Mouse (Mus musculus) megakaryocyte, embryonic 14.5 days (primary cell): ENCODE data around the gene Celsr2. TPM values are rescaled to one million over a fixed set of nuclear protein-coding genes. Genes with fewer than 3 reads are reported as not detected.
A peak's percentile ranks its signal among the peaks of the same experiment; 100 is the strongest.

ENCODE experiments used
- H3K27me3 ChIP-seq: replicated peaks from 2 replicates; pipeline ENCODE3; 2012; ENCODE audit warnings: inconsistent platforms
- H3K36me3 ChIP-seq: replicated peaks from 2 replicates; pipeline ENCODE3; 2012; ENCODE audit warnings: low read length, inconsistent platforms, mixed read lengths
- H3K4me1 ChIP-seq: 2 replicates; pipeline ENCODE4 v1.6.1; 2012; ENCODE audit warnings: inconsistent platforms
- H3K4me3 ChIP-seq: replicated peaks from 2 replicates; pipeline ENCODE3; 2012; ENCODE audit warnings: moderate library complexity, mild to moderate bottlenecking, inconsistent platforms
- H3K9me3 ChIP-seq: 2 replicates; pipeline ENCODE4 v1.6.1; 2012; ENCODE audit warnings: inconsistent platforms
- FLI1 ChIP-seq: IDR thresholded peaks from 2 replicates; pipeline ENCODE4 v1.6.1; 2012; ENCODE audit warnings: low read length, inconsistent platforms, mixed read lengths
- GATA1 ChIP-seq: IDR thresholded peaks from 3 replicates; pipeline ENCODE4 v1.6.1; 2012; ENCODE audit warnings: mixed read lengths, low read length, inconsistent platforms, borderline replicate concordance
- polyA plus RNA-seq: library from polyadenylated mRNA; stranded (reverse); fragments of >175 nt; gene quantifications from 2 replicates; pipeline ENCODE4 v1.2.3, GENCODE M21; 2012; ENCODE audit warnings: low replicate concordance; ENCODE audit not compliant: insufficient read depth

Celsr2 gene
- polyA plus RNA-seq, 1 experiment = 7.8 TPM

DNA sequence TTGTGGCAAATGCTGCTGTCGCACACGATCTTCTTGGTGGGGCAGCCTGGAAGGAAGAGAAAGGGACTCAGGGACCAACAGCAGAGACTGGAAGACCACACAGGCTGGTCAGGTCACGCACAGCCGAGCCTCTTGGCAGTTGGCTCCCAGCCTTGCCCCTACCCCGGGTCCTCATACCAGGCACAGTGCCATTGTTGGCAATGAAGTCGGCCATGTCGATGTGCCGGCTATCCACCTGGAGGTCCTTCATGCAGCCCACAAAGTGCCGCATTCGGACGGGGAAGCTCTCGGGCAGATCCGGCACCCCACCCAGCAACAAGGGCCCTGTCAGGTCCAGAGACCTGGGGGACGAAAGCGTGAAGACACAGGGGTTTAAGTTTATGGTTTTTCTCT lies 12.8 kb downstream of the Celsr2 start:
- no peak overlapping the region for H3K4me3 ChIP-seq
- peaks cover 75% of the 10 kb centered on the region for H3K27me3 ChIP-seq
- no peaks in the 10 kb centered on the region for H3K36me3 ChIP-seq
- H3K9me3 ChIP-seq = peaks cover 5% of the 10 kb centered on the region; the same call in 1 of the 2 replicates
- H3K4me1 ChIP-seq = peaks cover 27% of the 10 kb centered on the region
- no peak for TF ChIP-seq FLI1

DNA sequence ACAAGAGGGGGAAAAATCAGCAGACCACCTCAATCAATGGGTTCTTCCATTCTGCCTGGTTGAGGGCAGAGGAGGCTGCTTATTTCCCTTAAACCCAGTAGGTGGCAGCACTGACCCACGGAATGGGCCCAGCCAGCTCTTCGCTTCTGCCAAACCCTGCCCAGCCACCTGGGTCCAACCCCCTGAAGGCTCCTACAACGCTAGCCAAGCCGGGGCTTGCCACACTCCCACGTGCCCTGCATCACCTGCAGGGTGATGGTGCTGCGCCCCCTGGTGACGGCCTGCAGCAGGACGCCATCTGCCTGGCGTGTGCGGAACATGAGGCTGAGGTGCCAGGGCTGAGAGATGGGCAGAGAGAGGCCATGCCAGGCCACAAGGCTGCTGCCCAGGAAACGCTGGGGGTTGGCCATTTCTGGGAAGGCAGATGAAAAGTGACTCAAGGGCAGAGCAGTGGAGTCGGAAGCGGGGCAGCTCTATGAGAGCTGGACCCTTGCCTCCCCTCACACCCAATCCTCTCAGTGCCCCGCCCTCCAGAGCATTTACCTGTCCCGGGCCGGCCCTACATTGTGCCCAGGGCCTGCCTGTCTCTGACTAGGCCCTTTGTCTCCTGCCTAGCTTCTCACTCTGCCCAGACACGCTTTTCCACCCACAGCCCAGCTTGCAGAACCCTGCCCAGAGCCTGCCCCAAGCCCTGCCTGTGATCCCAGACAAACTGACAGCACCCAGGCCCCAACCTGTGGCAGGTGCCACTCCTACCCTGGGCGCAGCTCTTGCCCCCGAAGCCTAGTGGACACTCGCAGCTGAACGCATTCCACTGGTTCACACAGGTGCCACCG lies 13.4 kb downstream of the Celsr2 start:
- Histone ChIP-seq H3K4me1 (peaks cover 33% of the 10 kb centered on the region), H3K9me3 (peaks cover 10% of the 10 kb centered on the region; the same call in 1 of the 2 replicates), H3K36me3 (no peaks in the 10 kb centered on the region), H3K27me3 (peaks cover 71% of the 10 kb centered on the region), H3K4me3 (peak overlapping the region; percentile 87)
- TF ChIP-seq FLI1 (no peak), GATA1 (no peak)

DNA sequence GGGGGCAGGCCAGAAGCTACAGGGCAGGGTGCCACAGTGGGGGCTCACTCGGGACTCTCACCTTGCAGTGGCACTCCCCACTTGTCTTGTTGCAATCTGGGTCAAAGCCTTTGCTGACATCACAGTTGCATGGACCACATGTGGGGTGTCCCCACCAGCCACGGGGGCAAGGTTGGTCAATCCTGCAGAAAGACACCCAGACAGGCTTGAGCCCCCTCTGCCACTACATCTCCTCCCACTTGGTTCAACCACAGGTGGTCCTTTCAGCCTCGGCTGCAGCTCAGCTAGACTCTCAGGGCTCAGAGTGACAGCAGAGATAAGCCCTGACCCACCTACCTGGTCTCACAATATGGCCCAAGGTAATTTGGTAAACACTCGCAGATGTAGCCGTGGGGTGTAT lies 14.9 kb downstream of the Celsr2 start:
- H3K4me3 ChIP-seq = no peak overlapping the region
- H3K9me3 ChIP-seq = peaks cover 22% of the 10 kb centered on the region; the same call in 1 of the 2 replicates
- H3K4me1 ChIP-seq = peaks cover 48% of the 10 kb centered on the region
- no peak for TF ChIP-seq GATA1
- no peaks in the 10 kb centered on the region for H3K36me3 ChIP-seq
- peaks cover 65% of the 10 kb centered on the region for H3K27me3 ChIP-seq

DNA sequence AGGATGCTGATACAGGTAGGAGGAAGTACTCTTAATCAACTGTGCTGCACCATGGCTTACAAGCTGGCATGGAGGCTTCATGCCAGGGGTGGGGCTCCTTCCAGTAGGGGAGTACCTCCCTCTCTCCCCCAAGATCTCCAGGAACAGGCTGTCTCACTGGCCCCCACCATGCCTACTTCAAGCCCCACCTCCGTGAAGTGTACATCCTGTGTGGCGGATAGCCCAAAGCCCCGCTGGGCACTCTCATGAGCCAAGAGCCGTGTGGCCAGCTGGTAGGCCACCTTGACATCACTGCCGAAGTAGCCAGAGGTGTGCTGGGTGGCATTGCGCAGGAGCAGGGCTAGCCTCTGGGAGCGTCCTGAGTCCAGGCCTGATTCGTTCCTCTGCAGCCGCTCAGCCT lies 17.1 kb downstream of the Celsr2 start:
- H3K4me3 ChIP-seq = no peak overlapping the region
- no peaks in the 10 kb centered on the region for H3K36me3 ChIP-seq
- no peak for TF ChIP-seq GATA1
- no peak for TF ChIP-seq FLI1
- H3K4me1 ChIP-seq = peaks cover 53% of the 10 kb centered on the region
- peaks cover 61% of the 10 kb centered on the region for H3K27me3 ChIP-seq
- peaks cover 22% of the 10 kb centered on the region; the same call in 1 of the 2 replicates for H3K9me3 ChIP-seq

DNA sequence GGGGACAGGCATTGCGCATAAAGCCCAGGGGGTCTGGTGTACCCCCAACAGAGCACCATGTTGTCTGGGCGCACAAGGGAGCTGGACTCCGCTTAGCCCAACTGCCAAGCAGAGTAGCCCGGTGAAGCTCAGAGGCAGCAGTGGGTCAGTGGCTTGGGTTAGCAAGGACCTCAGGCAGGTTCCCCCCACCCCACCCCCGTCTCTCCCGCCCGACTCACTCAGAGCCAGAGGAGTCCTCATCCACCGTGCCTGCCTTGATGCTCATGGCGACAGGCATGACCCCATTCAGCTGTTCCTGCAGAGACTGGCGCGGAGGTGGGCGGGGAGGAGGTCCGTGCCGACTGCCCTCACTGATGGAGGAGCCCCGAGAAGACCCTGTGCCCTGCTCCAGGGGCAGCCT lies 22.6 kb downstream of the Celsr2 start:
- H3K36me3 ChIP-seq = peaks cover 10% of the 10 kb centered on the region
- H3K27me3 ChIP-seq = peaks cover 16% of the 10 kb centered on the region
- TF ChIP-seq FLI1 = no peak
- TF ChIP-seq GATA1 = no peak
- H3K9me3 ChIP-seq = peaks cover 19% of the 10 kb centered on the region; the same call in 1 of the 2 replicates
- H3K4me3 ChIP-seq = no peak overlapping the region
- H3K4me1 ChIP-seq = peaks cover 61% of the 10 kb centered on the region

DNA sequence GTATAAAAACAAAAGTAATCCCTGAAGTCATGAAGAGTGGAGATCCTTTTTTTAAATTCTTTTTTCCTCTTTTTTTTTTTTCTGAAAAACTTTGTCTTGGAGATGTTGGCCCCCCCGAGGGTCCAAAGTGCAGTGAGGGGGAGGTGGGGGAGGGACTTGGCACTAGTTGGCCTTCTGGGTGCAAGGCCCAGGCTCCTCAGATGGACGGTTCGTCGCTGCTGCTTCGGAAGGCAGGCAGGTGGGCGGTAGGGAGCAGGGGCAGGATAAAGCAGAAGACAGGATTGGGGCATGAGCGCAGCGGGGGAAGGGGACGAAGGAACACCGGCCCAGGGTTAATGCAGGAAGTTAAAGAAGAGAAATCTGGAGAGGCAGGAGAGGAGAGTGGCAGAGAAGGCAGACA lies 23.1 kb downstream of the Celsr2 start:
- Histone ChIP-seq H3K4me1 (peaks cover 61% of the 10 kb centered on the region), H3K4me3 (no peak overlapping the region), H3K36me3 (peaks cover 15% of the 10 kb centered on the region), H3K9me3 (peaks cover 15% of the 10 kb centered on the region; the same call in 1 of the 2 replicates), H3K27me3 (peaks cover 16% of the 10 kb centered on the region)
- TF ChIP-seq GATA1 = no peak
- TF ChIP-seq FLI1 = no peak

DNA sequence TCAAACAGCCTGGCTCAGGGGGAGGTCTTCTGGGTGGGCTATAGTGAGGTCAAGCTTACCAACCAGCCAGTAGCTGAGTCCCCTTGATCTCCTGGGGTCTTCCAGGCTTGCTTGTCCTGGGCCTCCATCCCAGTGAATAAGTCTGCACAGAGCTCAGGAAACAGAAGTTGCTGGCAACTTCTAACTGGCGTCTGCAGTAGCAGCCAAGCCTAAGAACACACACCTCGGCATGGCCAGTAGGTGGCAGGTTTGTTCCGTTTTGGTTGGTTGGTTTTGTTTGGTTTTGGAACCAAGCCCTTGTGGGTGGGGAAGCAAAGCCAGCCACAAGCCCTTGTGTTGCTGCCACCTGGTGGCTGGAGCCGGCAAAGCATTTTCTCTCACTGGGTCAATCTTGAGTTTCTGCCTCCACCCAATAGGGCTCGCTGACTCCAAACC lies 26.2 kb downstream of the Celsr2 start:
- Histone ChIP-seq H3K9me3 (no peaks in the 10 kb centered on the region), H3K27me3 (peaks cover 9% of the 10 kb centered on the region), H3K4me3 (peak overlapping the region; percentile 85), H3K4me1 (peaks cover 66% of the 10 kb centered on the region), H3K36me3 (peaks cover 44% of the 10 kb centered on the region)
- TF ChIP-seq GATA1 (no peak), FLI1 (no peak)

DNA sequence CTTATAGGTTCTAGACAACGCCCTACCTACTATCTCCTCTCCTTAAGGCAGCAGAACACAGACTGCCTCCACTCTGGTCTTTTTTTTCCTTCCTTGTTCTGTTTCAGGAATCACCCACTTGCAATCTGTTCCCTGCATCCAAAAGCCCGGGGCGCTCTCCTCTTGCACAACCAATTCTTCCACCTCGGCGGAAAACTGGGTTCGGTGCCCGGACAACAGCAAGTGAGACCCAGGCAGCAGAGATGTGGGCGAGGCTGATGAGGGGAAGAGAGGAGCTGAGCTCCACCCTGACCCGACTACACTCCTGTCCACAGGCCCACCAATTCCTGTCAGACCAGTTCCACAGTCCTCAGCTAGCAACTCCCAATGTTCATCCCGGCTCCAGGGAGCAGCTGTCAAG lies 29.2 kb downstream of the Celsr2 start:
- H3K4me3 ChIP-seq = peak overlapping the region; percentile 69
- TF ChIP-seq FLI1 (no peak), GATA1 (no peak)
- peaks cover 75% of the 10 kb centered on the region for H3K4me1 ChIP-seq

DNA sequence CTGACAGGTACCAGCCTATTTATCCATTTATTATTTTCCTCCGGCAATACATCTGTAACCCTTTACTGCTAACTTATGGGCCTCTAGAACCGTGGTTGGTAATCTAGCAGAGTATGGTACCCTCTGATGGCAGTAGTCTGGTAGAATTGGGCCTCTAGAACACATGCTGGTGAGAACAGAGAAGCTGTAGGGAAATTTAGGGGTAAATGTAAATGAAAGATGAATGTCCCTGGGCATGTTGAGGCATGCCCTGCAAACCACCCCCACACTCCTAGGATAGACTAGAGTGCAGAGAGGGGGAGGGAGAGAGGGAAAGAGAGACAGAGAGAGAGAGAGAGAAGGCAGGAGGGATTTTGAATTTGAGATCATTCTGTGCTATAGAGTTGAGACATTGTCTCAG lies 30.9 kb downstream of the Celsr2 start:
- H3K4me1 ChIP-seq = peaks cover 84% of the 10 kb centered on the region
- H3K4me3 ChIP-seq = peak overlapping the region; percentile 98
- TF ChIP-seq FLI1 (no peak), GATA1 (no peak)
- no peaks in the 10 kb centered on the region for H3K27me3 ChIP-seq
- H3K36me3 ChIP-seq = peaks cover 44% of the 10 kb centered on the region
- no peaks in the 10 kb centered on the region for H3K9me3 ChIP-seq

More for the DNA sequence above, 29.2 kb downstream of the Celsr2 start:
- no peaks in the 10 kb centered on the region for H3K9me3 ChIP-seq
- H3K36me3 ChIP-seq = peaks cover 44% of the 10 kb centered on the region
- H3K27me3 ChIP-seq = no peaks in the 10 kb centered on the region
